Mouse (Mus musculus) lung, postnatal 0 days (tissue): ENCODE results near the gene Ror2. TPM values are rescaled to one million over a fixed set of nuclear protein-coding genes. Genes with fewer than 3 reads are reported as not detected.

Experiments used
- ATAC-seq: fragments of 200-750 bp; cut with Nextera tagmentation; 2 replicates; pipeline ENCODE4 v1.8.0; 2017; ENCODE audit warnings: moderate library complexity
- DNase-seq: peaks from one replicate; pipeline ENCODE4 v3.0.0-alpha.2; 2016; ENCODE audit warnings: low spot score
- H3K27ac ChIP-seq: fragments of 300-500 bp; sonication (generic); 2 replicates; pipeline ENCODE4 v1.5.1; 2014; ENCODE audit warnings: antibody characterized with exemption, mild to moderate bottlenecking, low read length, mixed read lengths
- H3K27me3 ChIP-seq: fragments of 300-500 bp; sonication (generic); replicated peaks from 2 replicates; pipeline ENCODE4 v1.6.1; 2014; ENCODE audit warnings: low read length, mixed read lengths; ENCODE audit not compliant: insufficient read depth
- H3K36me3 ChIP-seq: fragments of 300-500 bp; sonication (generic); 2 replicates; pipeline ENCODE4 v1.6.1; 2014; ENCODE audit warnings: low read length, mixed read lengths; ENCODE audit not compliant: insufficient read depth
- H3K4me1 ChIP-seq: fragments of 300-500 bp; sonication (generic); 2 replicates; pipeline ENCODE4 v1.6.1; 2014; ENCODE audit warnings: antibody characterized with exemption, low read depth, low read length, mixed read lengths; ENCODE audit not compliant: insufficient read depth
- H3K4me2 ChIP-seq: fragments of 300-500 bp; sonication (generic); replicated peaks from 2 replicates; pipeline ENCODE4 v1.6.1; 2014; ENCODE audit warnings: low read depth, mild to moderate bottlenecking, low read length, moderate library complexity, mixed read lengths
- H3K4me3 ChIP-seq: fragments of 300-500 bp; sonication (generic); 2 replicates; pipeline ENCODE4 v1.5.1; 2014; ENCODE audit warnings: low read depth, low read length
- H3K9ac ChIP-seq: fragments of 300-500 bp; sonication (generic); replicated peaks from 2 replicates; pipeline ENCODE4 v1.6.1; 2014; ENCODE audit warnings: low read depth, mild to moderate bottlenecking
- H3K9me3 ChIP-seq: fragments of 300-500 bp; sonication (generic); 2 replicates; pipeline ENCODE4 v1.6.1; 2016; ENCODE audit warnings: low read length, mixed read lengths
- CTCF ChIP-seq: IDR thresholded peaks from 2 replicates; pipeline ENCODE4 v1.5.1; 2016; ENCODE audit warnings: antibody characterized with exemption, mild to moderate bottlenecking
- EP300 ChIP-seq: IDR thresholded peaks from 2 replicates; pipeline ENCODE4 v1.6.1; 2016; ENCODE audit warnings: antibody characterized with exemption, mild to moderate bottlenecking, control low read depth
- WGBS: fragments of 180-500 bp; shearing (Covaris S2); extraction: QIAGEN DNeasy Blood & Tissue Kit; methylation state at CpG from one replicate; pipeline ENCODE4 v1.1.7; 2014; 5-methylcytosine and 5-hydroxymethylcytosine counted together
- polyA plus RNA-seq: library from polyadenylated mRNA; unstranded; fragments of >200 nt; fragmentation: Nextera tagmentation; extraction: Ambion mirVana; gene quantifications from 2 replicates; pipeline ENCODE4 v1.2.1, GENCODE M21; 2015

The Ror2 gene
- polyA plus RNA-seq, 1 experiment from 2014 or later: 5.3 TPM

DNA sequence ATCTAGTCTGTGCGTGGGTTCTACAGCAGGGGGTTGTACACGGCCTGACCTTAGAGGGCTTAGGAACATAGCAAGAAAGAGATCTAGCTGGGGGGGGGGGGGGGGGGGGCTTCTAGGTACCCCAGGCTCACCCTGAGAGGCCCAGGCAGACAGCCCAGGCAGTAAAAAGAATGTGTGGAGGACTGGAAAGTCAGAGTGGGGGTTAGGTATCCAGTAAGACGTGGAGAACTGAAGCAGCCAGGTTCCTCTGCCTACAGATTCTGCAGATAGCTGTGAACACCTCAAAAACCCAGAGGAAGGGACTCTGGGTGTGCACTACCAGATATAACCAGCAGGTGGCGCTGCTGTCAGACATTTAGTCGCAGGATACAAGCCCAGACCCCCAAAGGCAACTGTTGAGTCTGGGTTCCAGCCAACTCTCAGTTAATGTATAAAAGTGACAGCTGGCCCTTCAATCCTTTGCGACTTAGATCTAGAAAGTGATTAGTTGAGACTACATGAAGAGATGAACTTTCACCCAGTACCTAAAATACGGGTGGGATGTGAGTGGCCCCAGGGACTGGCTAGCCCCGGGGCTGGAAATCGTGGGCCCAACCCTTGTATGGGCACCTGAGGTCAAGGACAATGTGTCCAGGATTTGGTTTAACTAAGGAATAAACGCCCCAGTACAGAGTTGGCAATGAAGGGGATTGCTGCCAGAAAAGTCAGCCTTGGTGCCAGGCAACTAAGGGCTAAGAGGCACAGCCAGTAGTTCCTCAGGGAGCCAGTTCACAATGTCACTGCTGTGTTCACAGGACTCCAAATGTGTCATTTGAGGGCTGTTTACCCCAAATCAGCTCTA, 166.1 kb downstream of the Ror2 start:
- Histone ChIP-seq H3K36me3 (no peaks in the 10 kb centered on the region), H3K27me3 (no peaks in the 10 kb centered on the region), H3K4me1 (no peaks in the 10 kb centered on the region), H3K4me3 (no peak overlapping the region), H3K4me2 (no peak overlapping the region), H3K9ac (no peak overlapping the region), H3K27ac (no peak overlapping the region), H3K9me3 (no peaks in the 10 kb centered on the region)
- ATAC-seq (peak; percentile 56), DNase-seq (peak; percentile 83)
- TF ChIP-seq EP300 (no peak), CTCF (peak; percentile 95)
- WGBS: 14% methylated on average over 10 of the region's 10 CpGs

GRCm38 (mm10) chr13:53118398-53118797, 167.5 kb downstream of the Ror2 start:
- H3K36me3 ChIP-seq: no peaks in the 10 kb centered on the region
- DNase-seq: no peak
- H3K27ac ChIP-seq: no peak overlapping the region
- H3K4me3 ChIP-seq: no peak overlapping the region
- TF ChIP-seq EP300: no peak
- TF ChIP-seq CTCF: peak; percentile 64
- H3K9ac ChIP-seq: no peak overlapping the region
- no peaks in the 10 kb centered on the region for H3K27me3 ChIP-seq
- H3K4me2 ChIP-seq: no peak overlapping the region
- WGBS: 83% methylated on average over 13 of the region's 13 CpGs
- ATAC-seq: no peak
- no peaks in the 10 kb centered on the region for H3K9me3 ChIP-seq
- H3K4me1 ChIP-seq: no peaks in the 10 kb centered on the region

GRCm38 (mm10) chr13:53117921-53118320, 168.0 kb downstream of the Ror2 start:
- no peak overlapping the region for H3K27ac ChIP-seq
- DNase-seq: no peak
- H3K27me3 ChIP-seq: no peaks in the 10 kb centered on the region
- H3K4me1 ChIP-seq: no peaks in the 10 kb centered on the region
- H3K4me2 ChIP-seq: no peak overlapping the region
- no peak for ATAC-seq
- no peak overlapping the region for H3K9ac ChIP-seq
- no peak overlapping the region for H3K4me3 ChIP-seq
- H3K36me3 ChIP-seq: no peaks in the 10 kb centered on the region
- 88% methylated on average over 7 of the region's 7 CpGs for WGBS
- TF ChIP-seq EP300 (no peak), CTCF (no peak)
- no peaks in the 10 kb centered on the region for H3K9me3 ChIP-seq

DNA sequence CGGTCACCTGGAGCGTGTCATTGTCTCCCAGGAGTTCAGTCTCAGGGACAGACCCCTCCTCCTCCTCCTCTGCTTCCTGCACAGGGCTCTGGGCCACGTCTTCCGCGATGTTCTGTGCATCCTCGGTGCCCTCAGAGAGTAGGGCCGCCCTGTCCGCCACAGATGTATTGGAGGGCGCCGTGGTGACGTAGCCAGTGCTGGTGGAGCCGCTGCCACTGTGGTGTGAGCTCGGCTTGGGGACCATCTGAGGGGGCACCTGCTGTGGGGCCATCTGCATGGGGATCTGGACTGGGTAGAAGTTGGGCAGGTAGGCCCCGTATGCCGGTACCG, 175.7 kb downstream of the Ror2 start:
- Histone ChIP-seq H3K4me1 (no peaks in the 10 kb centered on the region), H3K9me3 (no peaks in the 10 kb centered on the region), H3K27me3 (no peaks in the 10 kb centered on the region), H3K36me3 (no peaks in the 10 kb centered on the region), H3K4me3 (no peak overlapping the region), H3K4me2 (no peak overlapping the region), H3K9ac (no peak overlapping the region), H3K27ac (no peak overlapping the region)
- ATAC-seq (no peak), DNase-seq (no peak)
- WGBS: 88% methylated on average over 16 of the region's 16 CpGs
- TF ChIP-seq EP300: no peak

- Histone ChIP-seq H3K9ac (no peak overlapping the region), H3K4me1 (no peaks in the 10 kb centered on the region), H3K9me3 (no peaks in the 10 kb centered on the region), H3K4me3 (no peak overlapping the region), H3K27ac (no peak overlapping the region), H3K4me2 (no peak overlapping the region), H3K36me3 (no peaks in the 10 kb centered on the region), H3K27me3 (no peaks in the 10 kb centered on the region)
- TF ChIP-seq EP300 (no peak), CTCF (peak; percentile 98)
- peak; percentile 96 for DNase-seq
- ATAC-seq: peak; percentile 88
- 22% methylated on average over 17 of the region's 17 CpGs for WGBS
These were observed 176.2 kb downstream of the Ror2 start for GRCm38 (mm10) chr13:53109560-53110248.

DNA sequence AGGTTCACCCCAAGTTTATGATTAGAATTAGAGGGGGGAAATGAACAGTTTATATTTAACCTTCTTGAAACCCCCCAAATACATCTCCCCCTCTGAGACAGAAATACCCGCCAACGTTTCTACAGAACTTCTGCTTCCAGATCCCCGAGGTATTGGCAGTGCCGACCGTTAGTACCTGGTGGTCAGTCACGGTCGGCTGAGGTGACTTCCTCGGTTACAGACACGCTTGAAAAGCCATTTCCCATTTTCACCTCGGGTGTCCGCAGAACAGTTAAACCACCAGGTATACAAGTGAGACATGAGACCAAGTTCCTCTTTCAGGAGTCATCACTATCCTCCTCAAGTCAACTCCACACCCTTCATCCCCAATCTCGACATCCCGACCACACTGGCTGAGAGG, 179.2 kb downstream of the Ror2 start:
- Histone ChIP-seq H3K4me3 (no peak overlapping the region), H3K27ac (no peak overlapping the region), H3K36me3 (no peaks in the 10 kb centered on the region), H3K9me3 (no peaks in the 10 kb centered on the region), H3K4me2 (no peak overlapping the region), H3K27me3 (no peaks in the 10 kb centered on the region), H3K9ac (no peak overlapping the region), H3K4me1 (no peaks in the 10 kb centered on the region)
- DNase-seq (no peak), ATAC-seq (no peak)
- WGBS: 83% methylated on average over 13 of the region's 13 CpGs
- TF ChIP-seq EP300: no peak
- no peak for TF ChIP-seq CTCF
